Comparison of ENCODE assay signal across 15 mouse cellular contexts in the genomic region with DNA sequence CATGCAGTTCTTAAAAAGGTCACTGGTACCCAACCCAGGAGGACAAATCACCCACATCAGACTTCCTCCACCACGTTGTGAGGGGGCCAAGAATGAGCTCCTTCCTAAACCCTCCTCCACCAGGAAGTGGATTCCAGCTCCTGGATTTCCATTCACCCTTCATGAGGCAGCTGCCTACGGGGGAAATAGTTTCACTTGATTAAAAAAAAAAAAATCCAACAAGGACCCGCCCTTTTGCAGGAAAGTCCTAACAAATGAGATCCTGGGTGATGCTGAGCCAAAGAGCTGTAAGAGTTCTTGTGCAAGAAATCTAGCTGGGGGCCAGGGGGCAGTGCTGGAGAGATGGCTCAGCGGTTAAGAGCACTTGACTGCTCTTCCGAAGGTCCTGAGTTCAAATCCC. TPM values are rescaled to one million over a fixed set of nuclear protein-coding genes. Genes with fewer than 3 reads are reported as not detected.
DNase-seq lines count a peak whose midpoint lies in the region; ATAC-seq and TF ChIP-seq lines count a peak whose summit lies in the region.
"Had no signal": no experiment of that assay in that cellular context is flagged by ENCODE, and none has a peak within 500 bp of the region (broad histone marks: within the 10 kb centered on the region; RNA-seq: fewer than 3 reads in every experiment).

No protein-coding gene starts in this region.

- H3K4me1 ChIP-seq in heart, postnatal 0 days (ENCODE audit: control insufficient read depth, insufficient read depth) = no peaks in the 10 kb centered on the region

- H3K36me3 ChIP-seq in heart, postnatal 0 days (replicated peaks; ENCODE audit: control insufficient read depth, insufficient read depth, low read length) = no peaks in the 10 kb centered on the region

- no peak for TF ChIP-seq CTCF in layer of hippocampus, adult 2 months (conservative IDR thresholded peaks at IDR 0.05)
- TF ChIP-seq CTCF in heart, postnatal 0 days (IDR thresholded peaks at IDR 0.05; ENCODE audit: low read depth) = no peak

- 0 out of 2 replicates have a peak, but pooled peaks have one; percentile 55 for TF ChIP-seq EP300 in heart, postnatal 0 days (IDR thresholded peaks at IDR 0.05; ENCODE audit: low read depth)

- 37% methylated on average over 5 of the region's 5 CpGs for WGBS in heart, postnatal 0 days

- ATAC-seq in heart, postnatal 0 days (ENCODE audit: insufficient read depth, low read depth) = peak; percentile 52
- no peak for ATAC-seq in megakaryocyte progenitor cell, adult 5-6 weeks (replicated peaks; ENCODE audit: poor library complexity)

- no peaks in the 10 kb centered on the region for H3K9me3 ChIP-seq in heart, postnatal 0 days (replicated peaks; ENCODE audit: control insufficient read depth, low read length)
- H3K9me3 ChIP-seq: hindbrain, embryonic 10.5 days had no signal

- no peak overlapping the region for H3K9ac ChIP-seq in heart, postnatal 0 days (replicated peaks; ENCODE audit: low read depth, low read length)

- H3K4me2 ChIP-seq in heart, postnatal 0 days (ENCODE audit: low read depth, low read length) = no peak overlapping the region

- no peak for DNase-seq in layer of hippocampus, adult 2 months (ENCODE audit: low spot score in 2 of 2)
- no peak for DNase-seq in layer of hippocampus, adult 8-10 months (ENCODE audit: low spot score in 2 of 2)
- peak; percentile 50 for DNase-seq in brain, adult 2 months (ENCODE audit: low read depth, low spot score)
- DNase-seq in heart, postnatal 0 days (ENCODE audit: low spot score) = peak; percentile 33
- DNase-seq in kidney, postnatal 4 days = peak; percentile 27 to 52
- no peak for DNase-seq in c-Kit-positive CD71-positive TER-119-positive erythroid progenitor cells, embryonic 14.5 days (ENCODE audit: low spot score)
- no peak for DNase-seq in left cerebral cortex, adult 11 months (ENCODE audit: low spot score)
- DNase-seq: adrenal gland, postnatal 14 days; cerebellum, adult 18-20 months had no signal

- H3K4me3 ChIP-seq in layer of hippocampus, adult 2 months = no peak overlapping the region
- no peak overlapping the region for H3K4me3 ChIP-seq in heart, postnatal 0 days (ENCODE audit: low read depth, low read length)
- H3K4me3 ChIP-seq: hindbrain, embryonic 10.5 days; myocyte had no signal

- no peaks in the 10 kb centered on the region for H3K27me3 ChIP-seq in heart, postnatal 0 days (ENCODE audit: control insufficient read depth, insufficient read depth, low read length)

- peak overlapping the region; percentile 2; the same call in 1 of the 2 replicates for H3K27ac ChIP-seq in layer of hippocampus, adult 2 months
- H3K27ac ChIP-seq in heart, postnatal 0 days (ENCODE audit: low read depth) = 0 out of 2 replicates have a peak overlapping the region, but pooled peaks have one; percentile 19
- H3K27ac ChIP-seq: hindbrain, embryonic 10.5 days had no signal

RNA-seq across cellular contexts. Expression of a gene that starts 11.4 kb away (rescaled TPM):
- total RNA-seq in layer of hippocampus, adult 2 months (2021) = 100 to 1,000 TPM; 149 to 155 TPM
- total RNA-seq in layer of hippocampus, adult 8-10 months (2022) = 100 to 1,000 TPM; 151 to 190 (median 164) TPM
- total RNA-seq in heart, postnatal 0 days (2014; rRNA removed; ENCODE audit: low replicate concordance) = 106 and 118 TPM in 2 replicates
- polyA plus RNA-seq in heart, postnatal 0 days (2015; fragmentation: Nextera tagmentation; extraction: Ambion mirVana) = 67.9 and 75.7 TPM in 2 replicates
- total RNA-seq in megakaryocyte progenitor cell, adult 5-6 weeks (2015) = 3.4 and 4.7 TPM in 2 replicates
- total RNA-seq in megakaryocyte progenitor cell, adult 5-6 weeks (2017) = 1.4 and 4.1 TPM in 2 replicates

RNA-seq across cellular contexts. Expression of a gene that starts 14.2 kb away (rescaled TPM):
- total RNA-seq in layer of hippocampus, adult 2 months (2021) = not detected
- not detected for total RNA-seq in layer of hippocampus, adult 8-10 months (2022)
- total RNA-seq in heart, postnatal 0 days (2014; rRNA removed; ENCODE audit: low replicate concordance) = not detected in 2 replicates
- polyA plus RNA-seq in heart, postnatal 0 days (2015; fragmentation: Nextera tagmentation; extraction: Ambion mirVana) = not detected in 2 replicates
- not detected in 2 replicates for total RNA-seq in megakaryocyte progenitor cell, adult 5-6 weeks (2015)
- not detected in 2 replicates for total RNA-seq in megakaryocyte progenitor cell, adult 5-6 weeks (2017)
- total RNA-seq: adrenal gland, postnatal 14 days; layer of hippocampus, postnatal 14 days; liver, adult 2 months; megakaryocyte-erythroid progenitor cell, adult 5-6 weeks had no signal
- polyA plus RNA-seq: hindbrain, embryonic 10.5 days; liver, adult 2 months; myocyte had no signal

RNA-seq across cellular contexts. Expression of a gene that starts 30.0 kb away (rescaled TPM):
- 10 to 100 TPM; 88.3 to 94.4 TPM for total RNA-seq in layer of hippocampus, adult 2 months (2021)
- 100 to 1,000 TPM in 1 of 4 experiments, 10 to 100 TPM in 3; 88.8 to 102 (median 95.8) TPM for total RNA-seq in layer of hippocampus, adult 8-10 months (2022)
- 4.9 and 8.0 TPM in 2 replicates for total RNA-seq in heart, postnatal 0 days (2014; rRNA removed; ENCODE audit: low replicate concordance)
- 1.7 and 2.2 TPM in 2 replicates for polyA plus RNA-seq in heart, postnatal 0 days (2015; fragmentation: Nextera tagmentation; extraction: Ambion mirVana)
- not detected in 2 replicates for total RNA-seq in megakaryocyte progenitor cell, adult 5-6 weeks (2015)
- not detected in 2 replicates for total RNA-seq in megakaryocyte progenitor cell, adult 5-6 weeks (2017)
- total RNA-seq: megakaryocyte-erythroid progenitor cell, adult 5-6 weeks had no signal

RNA-seq across cellular contexts. Expression of a gene that starts 31.4 kb away (rescaled TPM):
- not detected for total RNA-seq in layer of hippocampus, adult 2 months (2021)
- total RNA-seq in layer of hippocampus, adult 8-10 months (2022) = under 1 TPM in 1 of 4 experiments, not detected in 3; 0.22 TPM
- total RNA-seq in heart, postnatal 0 days (2014; rRNA removed; ENCODE audit: low replicate concordance) = 6.5 and 21.2 TPM in 2 replicates
- 2.7 and 2.8 TPM in 2 replicates for polyA plus RNA-seq in heart, postnatal 0 days (2015; fragmentation: Nextera tagmentation; extraction: Ambion mirVana)
- not detected in 2 replicates for total RNA-seq in megakaryocyte progenitor cell, adult 5-6 weeks (2015)
- not detected in 2 replicates for total RNA-seq in megakaryocyte progenitor cell, adult 5-6 weeks (2017)
- total RNA-seq: adrenal gland, postnatal 14 days; layer of hippocampus, postnatal 14 days; liver, adult 2 months; megakaryocyte-erythroid progenitor cell, adult 5-6 weeks had no signal

RNA-seq across cellular contexts. Expression of a gene that starts 43.1 kb away (rescaled TPM):
- total RNA-seq in layer of hippocampus, adult 2 months (2021) = not detected
- not detected for total RNA-seq in layer of hippocampus, adult 8-10 months (2022)
- total RNA-seq in heart, postnatal 0 days (2014; rRNA removed; ENCODE audit: low replicate concordance) = 23.0 and 79.5 TPM in 2 replicates
- polyA plus RNA-seq in heart, postnatal 0 days (2015; fragmentation: Nextera tagmentation; extraction: Ambion mirVana) = 22.9 and 24.0 TPM in 2 replicates
- 0.66 and 1.3 TPM in 2 replicates for total RNA-seq in megakaryocyte progenitor cell, adult 5-6 weeks (2015)
- 0.71 and 1.1 TPM in 2 replicates for total RNA-seq in megakaryocyte progenitor cell, adult 5-6 weeks (2017)
- polyA plus RNA-seq: myocyte had no signal

Comparison
In these comparisons a context has a peak if more than half of its experiments do, and no peak if none do; other contexts are left out.
1. DNase-seq: peak in brain, adult 2 months (single experiment), heart, postnatal 0 days (single experiment) and kidney, postnatal 4 days (2 of 2); none in layer of hippocampus, adult 2 months (0 of 2), layer of hippocampus, adult 8-10 months (0 of 2), c-Kit-positive CD71-positive TER-119-positive erythroid progenitor cells, embryonic 14.5 days (single experiment) and left cerebral cortex, adult 11 months (single experiment).
2. RNA of a gene that starts 11.4 kb away (total RNA-seq): 151 to 190 TPM in layer of hippocampus, adult 8-10 months, 149 to 155 TPM in layer of hippocampus, adult 2 months and 106 to 118 TPM in heart, postnatal 0 days; 1.4 to 4.7 TPM in megakaryocyte progenitor cell, adult 5-6 weeks; every median in the first group is over 10 times any median in the second.